Mouse (Mus musculus) layer of hippocampus, postnatal 36 days (tissue): ENCODE results near the gene Gm6871. TPM values are rescaled to one million over a fixed set of nuclear protein-coding genes. Genes with fewer than 3 reads are reported as not detected.

Source experiments
- total RNA-seq, 2 experiments: library from RNA; stranded (reverse); gene quantifications; 2 replicates each; pipeline ENCODE4 v1.2.3; 2021

Gm6871 gene
- total RNA-seq, 2 experiments from 2014 or later = not detected

Other genes with a start within 250 kb of the Gm6871 start
- gene AI987944, start 180.3 kb downstream of the Gm6871 start, total RNA-seq = 10 to 100 TPM; 12.0 to 12.4 TPM
- gene Vmn2r57, start 125.0 kb downstream of the Gm6871 start, total RNA-seq = under 1 TPM; 0.35 TPM
- gene Gm20449, start 74.2 kb downstream of the Gm6871 start, total RNA-seq = under 1 TPM; 0.17 to 0.33 TPM
- 10 to 100 TPM in 1 of 2 experiments, 1 to 10 TPM in 1; 8.6 to 11.1 TPM for gene AW146154, start 73.8 kb downstream of the Gm6871 start, total RNA-seq
- gene 2610021A01Rik, start 25.6 kb upstream of the Gm6871 start, total RNA-seq = 10 to 100 TPM; 32.1 to 41.3 TPM
- 10 to 100 TPM; 34.8 to 37.8 TPM for gene Zfp788, start 59.5 kb upstream of the Gm6871 start, total RNA-seq